Mouse (Mus musculus) cerebellum, adult 2 months (tissue): ENCODE measurements around the gene Gpr173.

Experiments
- CTCF ChIP-seq: fragments of 200-500 bp; IDR thresholded peaks from 2 replicates; pipeline ENCODE4 v1.5.1; 2011; ENCODE audit warnings: low read depth, mild to moderate bottlenecking, control low read depth, low read length, moderate library complexity, borderline replicate concordance; ENCODE audit not compliant: insufficient read depth
- POLR2A ChIP-seq: fragments of 200-500 bp; IDR thresholded peaks from 2 replicates; pipeline ENCODE4 v1.6.1; 2011; ENCODE audit warnings: low read length, control low read depth, borderline replicate concordance; ENCODE audit not compliant: insufficient read depth

- TF ChIP-seq CTCF, result no peak
- TF ChIP-seq POLR2A, result no peak
Measured at GRCm38 (mm10) chrX:152306224-152306623, 62.3 kb downstream of the Gpr173 start.
